Mouse (Mus musculus) E14TG2a.4 (cell line): ENCODE results near the gene Cmip.
"Not testable (repeated sequence)": the region's sequence is repeated elsewhere in the genome, so short reads cannot be mapped to it uniquely, and the experiment has no call there.

ENCODE experiments used
- H3K27me3 ChIP-seq: 2 replicates; pipeline ENCODE4 v1.6.1; 2014; ENCODE audit warnings: low read length, control low read depth; ENCODE audit not compliant: insufficient read depth
- H3K36me3 ChIP-seq: 2 replicates; pipeline ENCODE4 v1.6.1; 2014; ENCODE audit warnings: low read length, control low read depth; ENCODE audit not compliant: insufficient read depth
- H3K4me1 ChIP-seq: replicated peaks from 2 replicates; pipeline ENCODE4 v1.6.1; 2014; ENCODE audit warnings: low read depth, low read length, control low read depth
- H3K4me3 ChIP-seq: replicated peaks from 2 replicates; pipeline ENCODE4 v1.5.1; 2014; ENCODE audit warnings: mild to moderate bottlenecking, low read length
- H3K9me3 ChIP-seq: 2 replicates; pipeline ENCODE4 v1.6.1; 2014; ENCODE audit warnings: low read length, control low read depth
- CTCF ChIP-seq: conservative IDR thresholded peaks from 2 replicates; pipeline ENCODE4 v1.5.1; 2014; ENCODE audit warnings: low read length
- NANOG ChIP-seq: IDR thresholded peaks from 2 replicates; pipeline ENCODE4 v1.6.1; 2014; ENCODE audit warnings: borderline replicate concordance, low read length, mixed read lengths
- POU5F1 ChIP-seq: IDR thresholded peaks from 2 replicates; pipeline ENCODE4 v1.6.1; 2014; ENCODE audit warnings: low read length, borderline replicate concordance

The Cmip gene

GRCm38 (mm10) chr8:117412232-117412631 is 155.4 kb downstream of the Cmip start:
- no peak for TF ChIP-seq POU5F1
- TF ChIP-seq NANOG: no peak
- TF ChIP-seq CTCF: no peak
- H3K9me3 ChIP-seq: no peaks in the 10 kb centered on the region
- peaks cover 25% of the 10 kb centered on the region for H3K36me3 ChIP-seq
- no peaks in the 10 kb centered on the region for H3K27me3 ChIP-seq
- peaks cover 42% of the 10 kb centered on the region for H3K4me1 ChIP-seq
- no peak overlapping the region for H3K4me3 ChIP-seq

GRCm38 (mm10) chr8:117417830-117418229 is 161.0 kb downstream of the Cmip start:
- H3K9me3 ChIP-seq: no peaks in the 10 kb centered on the region
- TF ChIP-seq POU5F1 (no peak), CTCF (no peak), NANOG (no peak)
- no peaks in the 10 kb centered on the region for H3K27me3 ChIP-seq
- H3K4me3 ChIP-seq: no peak overlapping the region
- peaks cover 48% of the 10 kb centered on the region for H3K36me3 ChIP-seq
- H3K4me1 ChIP-seq: peaks cover 38% of the 10 kb centered on the region

- Histone ChIP-seq H3K4me1 (peaks cover 35% of the 10 kb centered on the region), H3K27me3 (no peaks in the 10 kb centered on the region), H3K4me3 (no peak overlapping the region), H3K36me3 (peaks cover 65% of the 10 kb centered on the region), H3K9me3 (no peaks in the 10 kb centered on the region)
- TF ChIP-seq NANOG (no peak), CTCF (no peak)
Measured at GRCm38 (mm10) chr8:117420841-117421534, 164.1 kb downstream of the Cmip start.

- Histone ChIP-seq H3K4me3 (no peak overlapping the region), H3K4me1 (peaks cover 36% of the 10 kb centered on the region), H3K9me3 (no peaks in the 10 kb centered on the region), H3K36me3 (peaks cover 62% of the 10 kb centered on the region), H3K27me3 (no peaks in the 10 kb centered on the region)
- TF ChIP-seq POU5F1: no peak
- no peak for TF ChIP-seq CTCF
- no peak for TF ChIP-seq NANOG
Measured at GRCm38 (mm10) chr8:117421838-117422237, 165.0 kb downstream of the Cmip start.

- H3K4me1 ChIP-seq: peaks cover 31% of the 10 kb centered on the region
- H3K4me3 ChIP-seq: no peak overlapping the region
- H3K9me3 ChIP-seq: no peaks in the 10 kb centered on the region
- no peaks in the 10 kb centered on the region for H3K27me3 ChIP-seq
- TF ChIP-seq POU5F1 (no peak), CTCF (no peak), NANOG (no peak)
- peaks cover 62% of the 10 kb centered on the region for H3K36me3 ChIP-seq
Measured at GRCm38 (mm10) chr8:117422343-117422742, 165.5 kb downstream of the Cmip start.

GRCm38 (mm10) chr8:117423029-117423428 is 166.2 kb downstream of the Cmip start:
- no peak overlapping the region for H3K4me3 ChIP-seq
- H3K4me1 ChIP-seq: peaks cover 25% of the 10 kb centered on the region
- TF ChIP-seq NANOG: no peak
- TF ChIP-seq CTCF: no peak
- TF ChIP-seq POU5F1: no peak
- H3K36me3 ChIP-seq: peaks cover 62% of the 10 kb centered on the region
- no peaks in the 10 kb centered on the region for H3K27me3 ChIP-seq
- H3K9me3 ChIP-seq: no peaks in the 10 kb centered on the region

- not testable (repeated sequence) for H3K27me3 ChIP-seq, H3K4me1 ChIP-seq, H3K9me3 ChIP-seq, H3K4me3 ChIP-seq
- peaks cover 91% of the 10 kb centered on the region for H3K36me3 ChIP-seq
Measured at GRCm38 (mm10) chr8:117427816-117428215, 171.0 kb downstream of the Cmip start.

GRCm38 (mm10) chr8:117428524-117429162 is 171.8 kb downstream of the Cmip start:
- H3K4me1 ChIP-seq: 0 out of 2 replicates have a peak, but pooled peaks cover 7% of the 10 kb centered on the region
- H3K9me3 ChIP-seq: no peaks in the 10 kb centered on the region
- no peaks in the 10 kb centered on the region for H3K27me3 ChIP-seq
- H3K4me3 ChIP-seq: no peak overlapping the region
- H3K36me3 ChIP-seq: peaks cover 91% of the 10 kb centered on the region
- TF ChIP-seq NANOG (no peak), CTCF (no peak), POU5F1 (no peak)

GRCm38 (mm10) chr8:117430624-117431023 is 173.8 kb downstream of the Cmip start:
- TF ChIP-seq POU5F1 (no peak), NANOG (no peak), CTCF (no peak)
- no peaks in the 10 kb centered on the region for H3K9me3 ChIP-seq
- H3K36me3 ChIP-seq: peaks cover 90% of the 10 kb centered on the region
- 0 out of 2 replicates have a peak, but pooled peaks cover 7% of the 10 kb centered on the region for H3K4me1 ChIP-seq
- no peak overlapping the region for H3K4me3 ChIP-seq
- H3K27me3 ChIP-seq: no peaks in the 10 kb centered on the region
